Mouse (Mus musculus): ENCODE results near the gene Cpne8. TPM values are rescaled to one million over a fixed set of nuclear protein-coding genes. Genes with fewer than 3 reads are reported as not detected.
"Not testable (repeated sequence)": the region's sequence is repeated elsewhere in the genome, so short reads cannot be mapped to it uniquely, and the experiment has no call there.

Cpne8 gene
- polyA plus RNA-seq, 1 experiment from 2014 or later: 3.9 TPM

GRCm38 (mm10) chr15:90645828-90646227, 33.4 kb downstream of the Cpne8 start:
- H3K9me3 ChIP-seq (ENCODE audit: control insufficient read depth, low read length): no peaks in the 10 kb centered on the region
- no peaks in the 10 kb centered on the region for H3K27me3 ChIP-seq (ENCODE audit: control insufficient read depth, insufficient read depth, low read length)
- no peak overlapping the region for H3K9ac ChIP-seq (ENCODE audit: low read length)
- DNase-seq (ENCODE audit: low spot score) (no peak), ATAC-seq (replicated peaks; ENCODE audit: low FRiP score) (no peak)
- 92% methylated on average over 10 of the region's 10 CpGs for WGBS
- H3K4me1 ChIP-seq (replicated peaks; ENCODE audit: control insufficient read depth, insufficient read depth, low read length): no peaks in the 10 kb centered on the region
- no peaks in the 10 kb centered on the region for H3K36me3 ChIP-seq (ENCODE audit: control insufficient read depth, insufficient read depth, low read length)
- no peak overlapping the region for H3K27ac ChIP-seq (ENCODE audit: low read depth, low read length)
- no peak overlapping the region for H3K4me2 ChIP-seq (ENCODE audit: low read depth, low read length, severe bottlenecking)
- H3K4me3 ChIP-seq (ENCODE audit: low read depth, low read length): no peak overlapping the region

GRCm38 (mm10) chr15:90624201-90624600, 55.0 kb downstream of the Cpne8 start:
- 91% methylated on average over 5 of the region's 5 CpGs for WGBS
- Histone ChIP-seq H3K9ac (ENCODE audit: low read length) (no peak overlapping the region), H3K36me3 (ENCODE audit: control insufficient read depth, insufficient read depth, low read length) (no peaks in the 10 kb centered on the region), H3K27me3 (ENCODE audit: control insufficient read depth, insufficient read depth, low read length) (no peaks in the 10 kb centered on the region), H3K4me1 (replicated peaks; ENCODE audit: control insufficient read depth, insufficient read depth, low read length) (no peaks in the 10 kb centered on the region), H3K4me2 (ENCODE audit: low read depth, low read length, severe bottlenecking) (no peak overlapping the region), H3K9me3 (ENCODE audit: control insufficient read depth, low read length) (no peaks in the 10 kb centered on the region), H3K4me3 (ENCODE audit: low read depth, low read length) (no peak overlapping the region), H3K27ac (ENCODE audit: low read depth, low read length) (no peak overlapping the region)
- no peak for ATAC-seq (replicated peaks; ENCODE audit: low FRiP score)
- no peak for DNase-seq (ENCODE audit: low spot score)

- 89% methylated on average over 3 of the region's 3 CpGs for WGBS
- Histone ChIP-seq H3K9ac (ENCODE audit: low read length) (no peak overlapping the region), H3K9me3 (ENCODE audit: control insufficient read depth, low read length) (no peaks in the 10 kb centered on the region), H3K27ac (ENCODE audit: low read depth, low read length) (no peak overlapping the region), H3K4me3 (ENCODE audit: low read depth, low read length) (no peak overlapping the region), H3K4me1 (replicated peaks; ENCODE audit: control insufficient read depth, insufficient read depth, low read length) (no peaks in the 10 kb centered on the region), H3K36me3 (ENCODE audit: control insufficient read depth, insufficient read depth, low read length) (no peaks in the 10 kb centered on the region), H3K27me3 (ENCODE audit: control insufficient read depth, insufficient read depth, low read length) (no peaks in the 10 kb centered on the region), H3K4me2 (ENCODE audit: low read depth, low read length, severe bottlenecking) (no peak overlapping the region)
- ATAC-seq (replicated peaks; ENCODE audit: low FRiP score) (no peak), DNase-seq (ENCODE audit: low spot score) (no peak)
These were observed 57.2 kb downstream of the Cpne8 start for GRCm38 (mm10) chr15:90622005-90622404.

GRCm38 (mm10) chr15:90619736-90620135, 59.5 kb downstream of the Cpne8 start:
- ATAC-seq (replicated peaks; ENCODE audit: low FRiP score): no peak
- no peaks in the 10 kb centered on the region for H3K9me3 ChIP-seq (ENCODE audit: control insufficient read depth, low read length)
- no peaks in the 10 kb centered on the region for H3K36me3 ChIP-seq (ENCODE audit: control insufficient read depth, insufficient read depth, low read length)
- 87% methylated on average over 4 of the region's 4 CpGs for WGBS
- no peaks in the 10 kb centered on the region for H3K4me1 ChIP-seq (replicated peaks; ENCODE audit: control insufficient read depth, insufficient read depth, low read length)
- H3K4me3 ChIP-seq (ENCODE audit: low read depth, low read length): no peak overlapping the region
- H3K9ac ChIP-seq (ENCODE audit: low read length): no peak overlapping the region
- no peak overlapping the region for H3K27ac ChIP-seq (ENCODE audit: low read depth, low read length)
- H3K4me2 ChIP-seq (ENCODE audit: low read depth, low read length, severe bottlenecking): no peak overlapping the region
- H3K27me3 ChIP-seq (ENCODE audit: control insufficient read depth, insufficient read depth, low read length): no peaks in the 10 kb centered on the region
- DNase-seq (ENCODE audit: low spot score): no peak

GRCm38 (mm10) chr15:90616116-90616798, 63.0 kb downstream of the Cpne8 start:
- H3K9ac ChIP-seq (ENCODE audit: low read length): no peak overlapping the region
- no peak overlapping the region for H3K27ac ChIP-seq (ENCODE audit: low read depth, low read length)
- DNase-seq (ENCODE audit: low spot score) (no peak), ATAC-seq (replicated peaks; ENCODE audit: low FRiP score) (no peak)
- no peaks in the 10 kb centered on the region for H3K9me3 ChIP-seq (ENCODE audit: control insufficient read depth, low read length)
- no peak overlapping the region for H3K4me2 ChIP-seq (ENCODE audit: low read depth, low read length, severe bottlenecking)
- H3K4me1 ChIP-seq (replicated peaks; ENCODE audit: control insufficient read depth, insufficient read depth, low read length): no peaks in the 10 kb centered on the region
- 80% methylated on average over 8 of the region's 8 CpGs for WGBS
- no peaks in the 10 kb centered on the region for H3K36me3 ChIP-seq (ENCODE audit: control insufficient read depth, insufficient read depth, low read length)
- H3K27me3 ChIP-seq (ENCODE audit: control insufficient read depth, insufficient read depth, low read length): no peaks in the 10 kb centered on the region
- no peak overlapping the region for H3K4me3 ChIP-seq (ENCODE audit: low read depth, low read length)

GRCm38 (mm10) chr15:90610767-90611166, 68.5 kb downstream of the Cpne8 start:
- ATAC-seq (replicated peaks; ENCODE audit: low FRiP score); H3K36me3 ChIP-seq (ENCODE audit: control insufficient read depth, insufficient read depth, low read length); H3K4me1 ChIP-seq (replicated peaks; ENCODE audit: control insufficient read depth, insufficient read depth, low read length); H3K9me3 ChIP-seq (ENCODE audit: control insufficient read depth, low read length); H3K27ac ChIP-seq (ENCODE audit: low read depth, low read length); H3K4me3 ChIP-seq (ENCODE audit: low read depth, low read length); H3K9ac ChIP-seq (ENCODE audit: low read length); H3K4me2 ChIP-seq (ENCODE audit: low read depth, low read length, severe bottlenecking); DNase-seq (ENCODE audit: low spot score); H3K27me3 ChIP-seq (ENCODE audit: control insufficient read depth, insufficient read depth, low read length): not testable (repeated sequence)
- WGBS: 90% methylated on average over 4 of the region's 4 CpGs

GRCm38 (mm10) chr15:90609836-90610415, 69.3 kb downstream of the Cpne8 start:
- H3K4me2 ChIP-seq (ENCODE audit: low read depth, low read length, severe bottlenecking): no peak overlapping the region
- no peak overlapping the region for H3K9ac ChIP-seq (ENCODE audit: low read length)
- H3K27me3 ChIP-seq (ENCODE audit: control insufficient read depth, insufficient read depth, low read length): no peaks in the 10 kb centered on the region
- ATAC-seq (replicated peaks; ENCODE audit: low FRiP score) (no peak), DNase-seq (ENCODE audit: low spot score) (no peak)
- WGBS: 68% methylated on average over 4 of the region's 4 CpGs
- H3K36me3 ChIP-seq (ENCODE audit: control insufficient read depth, insufficient read depth, low read length): no peaks in the 10 kb centered on the region
- H3K4me1 ChIP-seq (replicated peaks; ENCODE audit: control insufficient read depth, insufficient read depth, low read length): no peaks in the 10 kb centered on the region
- H3K9me3 ChIP-seq (ENCODE audit: control insufficient read depth, low read length): no peaks in the 10 kb centered on the region
- no peak overlapping the region for H3K27ac ChIP-seq (ENCODE audit: low read depth, low read length)
- H3K4me3 ChIP-seq (ENCODE audit: low read depth, low read length): no peak overlapping the region

GRCm38 (mm10) chr15:90608368-90608767, 70.9 kb downstream of the Cpne8 start:
- no peaks in the 10 kb centered on the region for H3K4me1 ChIP-seq (replicated peaks; ENCODE audit: control insufficient read depth, insufficient read depth, low read length)
- no peaks in the 10 kb centered on the region for H3K27me3 ChIP-seq (ENCODE audit: control insufficient read depth, insufficient read depth, low read length)
- DNase-seq (ENCODE audit: low spot score): no peak
- no peak overlapping the region for H3K4me3 ChIP-seq (ENCODE audit: low read depth, low read length)
- no peak overlapping the region for H3K9ac ChIP-seq (ENCODE audit: low read length)
- H3K36me3 ChIP-seq (ENCODE audit: control insufficient read depth, insufficient read depth, low read length): no peaks in the 10 kb centered on the region
- H3K27ac ChIP-seq (ENCODE audit: low read depth, low read length): no peak overlapping the region
- H3K9me3 ChIP-seq (ENCODE audit: control insufficient read depth, low read length): no peaks in the 10 kb centered on the region
- H3K4me2 ChIP-seq (ENCODE audit: low read depth, low read length, severe bottlenecking): no peak overlapping the region
- no peak for ATAC-seq (replicated peaks; ENCODE audit: low FRiP score)
- 83% methylated on average over 3 of the region's 3 CpGs for WGBS

GRCm38 (mm10) chr15:90607181-90607580, 72.1 kb downstream of the Cpne8 start:
- H3K9me3 ChIP-seq (ENCODE audit: control insufficient read depth, low read length): no peaks in the 10 kb centered on the region
- WGBS: 90% methylated on average over 3 of the region's 3 CpGs

More at GRCm38 (mm10) chr15:90607181-90607580, 72.1 kb downstream of the Cpne8 start:
- Histone ChIP-seq H3K4me3 (ENCODE audit: low read depth, low read length) (no peak overlapping the region), H3K36me3 (ENCODE audit: control insufficient read depth, insufficient read depth, low read length) (no peaks in the 10 kb centered on the region), H3K4me2 (ENCODE audit: low read depth, low read length, severe bottlenecking) (no peak overlapping the region), H3K9ac (ENCODE audit: low read length) (no peak overlapping the region), H3K27me3 (ENCODE audit: control insufficient read depth, insufficient read depth, low read length) (no peaks in the 10 kb centered on the region), H3K27ac (ENCODE audit: low read depth, low read length) (no peak overlapping the region), H3K4me1 (replicated peaks; ENCODE audit: control insufficient read depth, insufficient read depth, low read length) (no peaks in the 10 kb centered on the region)
- ATAC-seq (replicated peaks; ENCODE audit: low FRiP score): no peak
- DNase-seq (ENCODE audit: low spot score): no peak
